Mouse (Mus musculus): ENCODE data around the gene Fgfr2.
"Not testable (repeated sequence)": the region's sequence is repeated elsewhere in the genome, so short reads cannot be mapped to it uniquely, and the experiment has no call there.

The Fgfr2 gene

GRCm38 (mm10) chr7:130673169-130674033 lies 2449.7 kb downstream of the Fgfr2 start:
- DNase-seq (ENCODE audit: inconsistent age in 2 of 2, low spot score in 1 of 2), result peak; percentile 59 to 77

- peak; percentile 47 to 73 for DNase-seq (ENCODE audit: inconsistent age in 2 of 2, low spot score in 1 of 2)
Observed at GRCm38 (mm10) chr7:130671301-130671700, 2451.8 kb downstream of the Fgfr2 start.

- no peak for DNase-seq (ENCODE audit: inconsistent age in 2 of 2, low spot score in 1 of 2)
Observed at GRCm38 (mm10) chr7:130670358-130670757, 2452.8 kb downstream of the Fgfr2 start.

- peak; percentile 57 to 65 for DNase-seq (ENCODE audit: inconsistent age in 2 of 2, low spot score in 1 of 2)
Observed at GRCm38 (mm10) chr7:130669370-130669881, 2453.7 kb downstream of the Fgfr2 start.

- DNase-seq (ENCODE audit: inconsistent age in 2 of 2, low spot score in 1 of 2), result no peak
Observed at GRCm38 (mm10) chr7:130668729-130669281, 2454.3 kb downstream of the Fgfr2 start.

GRCm38 (mm10) chr7:130668013-130668412 lies 2455.1 kb downstream of the Fgfr2 start:
- DNase-seq (ENCODE audit: inconsistent age in 2 of 2, low spot score in 1 of 2), result not testable (repeated sequence)

GRCm38 (mm10) chr7:130665358-130665757 lies 2457.8 kb downstream of the Fgfr2 start:
- no peak for DNase-seq (ENCODE audit: inconsistent age in 2 of 2, low spot score in 1 of 2)

GRCm38 (mm10) chr7:130664629-130665028 lies 2458.5 kb downstream of the Fgfr2 start:
- DNase-seq (ENCODE audit: inconsistent age in 2 of 2, low spot score in 1 of 2), result no peak

- DNase-seq (ENCODE audit: inconsistent age in 2 of 2, low spot score in 1 of 2), result no peak
Observed at GRCm38 (mm10) chr7:130664037-130664436, 2459.1 kb downstream of the Fgfr2 start.

GRCm38 (mm10) chr7:130662869-130663268 lies 2460.3 kb downstream of the Fgfr2 start:
- no peak for DNase-seq (ENCODE audit: inconsistent age in 2 of 2, low spot score in 1 of 2)

- DNase-seq (ENCODE audit: inconsistent age in 2 of 2, low spot score in 1 of 2), result no peak
Observed at GRCm38 (mm10) chr7:130662250-130662649, 2460.9 kb downstream of the Fgfr2 start.

GRCm38 (mm10) chr7:130659129-130659528 lies 2464.0 kb downstream of the Fgfr2 start:
- DNase-seq (ENCODE audit: inconsistent age in 2 of 2, low spot score in 1 of 2), result no peak

- DNase-seq (ENCODE audit: inconsistent age in 2 of 2, low spot score in 1 of 2), result peak; percentile 91 to 94
Observed at GRCm38 (mm10) chr7:130657751-130658150, 2465.4 kb downstream of the Fgfr2 start.

- no peak for DNase-seq (ENCODE audit: inconsistent age in 2 of 2, low spot score in 1 of 2)
Observed at GRCm38 (mm10) chr7:130656965-130657364, 2466.2 kb downstream of the Fgfr2 start.

- peak in 1 of 2 experiments; percentile 63 for DNase-seq (ENCODE audit: inconsistent age in 2 of 2, low spot score in 1 of 2)
Observed at GRCm38 (mm10) chr7:130654562-130654961, 2468.6 kb downstream of the Fgfr2 start.

- no peak for DNase-seq (ENCODE audit: inconsistent age in 2 of 2, low spot score in 1 of 2)
Observed at GRCm38 (mm10) chr7:130653036-130653555, 2470.1 kb downstream of the Fgfr2 start.

- no peak for DNase-seq (ENCODE audit: inconsistent age in 2 of 2, low spot score in 1 of 2)
Observed at GRCm38 (mm10) chr7:130650621-130651020, 2472.5 kb downstream of the Fgfr2 start.

- no peak for DNase-seq (ENCODE audit: inconsistent age in 2 of 2, low spot score in 1 of 2)
Observed at GRCm38 (mm10) chr7:130649257-130649656, 2473.9 kb downstream of the Fgfr2 start.

- no peak for DNase-seq (ENCODE audit: inconsistent age in 2 of 2, low spot score in 1 of 2)
Observed at GRCm38 (mm10) chr7:130648061-130648460, 2475.1 kb downstream of the Fgfr2 start.

GRCm38 (mm10) chr7:130646762-130647139 lies 2476.4 kb downstream of the Fgfr2 start:
- peak; percentile 88 to 93 for DNase-seq (ENCODE audit: inconsistent age in 2 of 2, low spot score in 1 of 2)

- DNase-seq (ENCODE audit: inconsistent age in 2 of 2, low spot score in 1 of 2), result peak; percentile 89 to 96
Observed at GRCm38 (mm10) chr7:130645994-130646761, 2477.0 kb downstream of the Fgfr2 start.
